Mouse (Mus musculus): ENCODE measurements around the gene Klc1. TPM values are rescaled to one million over a fixed set of nuclear protein-coding genes. Genes with fewer than 3 reads are reported as not detected.
A peak's percentile ranks its signal among the peaks of the same experiment; 100 is the strongest.

The Klc1 gene
- polyA plus RNA-seq, 1 experiment from 2014 or later, result 9.6 TPM

GRCm38 (mm10) chr12:111756698-111757082, 2.0 kb upstream of the Klc1 start:
- Histone ChIP-seq H3K9me3 (ENCODE audit: low read length) (no peaks in the 10 kb centered on the region), H3K4me1 (ENCODE audit: insufficient read depth) (peaks cover 21% of the 10 kb centered on the region), H3K27ac (ENCODE audit: low read depth) (no peak overlapping the region), H3K4me2 (ENCODE audit: low read depth, low read length) (no peak overlapping the region), H3K27me3 (ENCODE audit: insufficient read depth, low read length) (no peaks in the 10 kb centered on the region), H3K36me3 (replicated peaks; ENCODE audit: insufficient read depth, low read length) (no peaks in the 10 kb centered on the region), H3K4me3 (ENCODE audit: low read depth, low read length) (no peak overlapping the region), H3K9ac (replicated peaks) (no peak overlapping the region)
- WGBS (ENCODE audit: insufficient replicate concordance), result 42% methylated on average over 5 of the region's 5 CpGs
- DNase-seq, result peak; percentile 45
- no peak for ATAC-seq
- TF ChIP-seq CTCF (IDR thresholded peaks at IDR 0.05; ENCODE audit: low read depth) (no peak), EP300 (IDR thresholded peaks at IDR 0.05; ENCODE audit: low read depth) (no peak)

- 59% methylated on average over 10 of the region's 10 CpGs for WGBS (ENCODE audit: insufficient replicate concordance)
- H3K27me3 ChIP-seq (ENCODE audit: insufficient read depth, low read length), result no peaks in the 10 kb centered on the region
- no peaks in the 10 kb centered on the region for H3K9me3 ChIP-seq (ENCODE audit: low read length)
- peaks cover 21% of the 10 kb centered on the region for H3K4me1 ChIP-seq (ENCODE audit: insufficient read depth)
- no peak for TF ChIP-seq EP300 (IDR thresholded peaks at IDR 0.05; ENCODE audit: low read depth)
- TF ChIP-seq CTCF (IDR thresholded peaks at IDR 0.05; ENCODE audit: low read depth), result no peak
- H3K27ac ChIP-seq (ENCODE audit: low read depth), result no peak overlapping the region
- H3K4me3 ChIP-seq (ENCODE audit: low read depth, low read length), result peak overlapping the region; percentile 89
- DNase-seq (no peak), ATAC-seq (no peak)
- peak overlapping the region; percentile 73 for H3K9ac ChIP-seq (replicated peaks)
- H3K36me3 ChIP-seq (replicated peaks; ENCODE audit: insufficient read depth, low read length), result no peaks in the 10 kb centered on the region
- peak overlapping the region; percentile 92 for H3K4me2 ChIP-seq (ENCODE audit: low read depth, low read length)
Observed at GRCm38 (mm10) chr12:111757561-111758325, 906 bp upstream of the Klc1 start.

- peak; percentile 35 for DNase-seq
- 6% methylated on average over 35 of the region's 35 CpGs for WGBS (ENCODE audit: insufficient replicate concordance)
- Histone ChIP-seq H3K9ac (replicated peaks) (peak overlapping the region; percentile 73), H3K9me3 (ENCODE audit: low read length) (no peaks in the 10 kb centered on the region), H3K27ac (ENCODE audit: low read depth) (peak overlapping the region; percentile 65), H3K4me1 (ENCODE audit: insufficient read depth) (peaks cover 21% of the 10 kb centered on the region), H3K4me2 (ENCODE audit: low read depth, low read length) (peak overlapping the region; percentile 92), H3K4me3 (ENCODE audit: low read depth, low read length) (peak overlapping the region; percentile 89), H3K27me3 (ENCODE audit: insufficient read depth, low read length) (no peaks in the 10 kb centered on the region), H3K36me3 (replicated peaks; ENCODE audit: insufficient read depth, low read length) (0 out of 2 replicates have a peak, but pooled peaks cover 3% of the 10 kb centered on the region)
- ATAC-seq, result peak; percentile 57
- TF ChIP-seq EP300 (IDR thresholded peaks at IDR 0.05; ENCODE audit: low read depth) (no peak), CTCF (IDR thresholded peaks at IDR 0.05; ENCODE audit: low read depth) (no peak)
Observed at GRCm38 (mm10) chr12:111759176-111760061, 770 bp downstream of the Klc1 start.

- no peak overlapping the region for H3K9ac ChIP-seq (replicated peaks)
- no peak for DNase-seq
- H3K36me3 ChIP-seq (replicated peaks; ENCODE audit: insufficient read depth, low read length), result 0 out of 2 replicates have a peak, but pooled peaks cover 3% of the 10 kb centered on the region
- H3K4me3 ChIP-seq (ENCODE audit: low read depth, low read length), result no peak overlapping the region
- H3K27me3 ChIP-seq (ENCODE audit: insufficient read depth, low read length), result no peaks in the 10 kb centered on the region
- WGBS (ENCODE audit: insufficient replicate concordance), result 73% methylated on average over 7 of the region's 7 CpGs
- TF ChIP-seq CTCF (IDR thresholded peaks at IDR 0.05; ENCODE audit: low read depth), result no peak
- no peak for TF ChIP-seq EP300 (IDR thresholded peaks at IDR 0.05; ENCODE audit: low read depth)
- ATAC-seq, result no peak
- no peak overlapping the region for H3K27ac ChIP-seq (ENCODE audit: low read depth)
- H3K9me3 ChIP-seq (ENCODE audit: low read length), result no peaks in the 10 kb centered on the region
- H3K4me2 ChIP-seq (ENCODE audit: low read depth, low read length), result peak overlapping the region; percentile 92
- H3K4me1 ChIP-seq (ENCODE audit: insufficient read depth), result peaks cover 21% of the 10 kb centered on the region
Observed at GRCm38 (mm10) chr12:111760306-111760908, 1.8 kb downstream of the Klc1 start.

- Histone ChIP-seq H3K9me3 (ENCODE audit: low read length) (no peaks in the 10 kb centered on the region), H3K36me3 (replicated peaks; ENCODE audit: insufficient read depth, low read length) (0 out of 2 replicates have a peak, but pooled peaks cover 3% of the 10 kb centered on the region), H3K4me3 (ENCODE audit: low read depth, low read length) (no peak overlapping the region), H3K27me3 (ENCODE audit: insufficient read depth, low read length) (no peaks in the 10 kb centered on the region), H3K9ac (replicated peaks) (no peak overlapping the region), H3K4me2 (ENCODE audit: low read depth, low read length) (no peak overlapping the region), H3K27ac (ENCODE audit: low read depth) (no peak overlapping the region), H3K4me1 (ENCODE audit: insufficient read depth) (peaks cover 20% of the 10 kb centered on the region)
- TF ChIP-seq CTCF (IDR thresholded peaks at IDR 0.05; ENCODE audit: low read depth), result no peak
- TF ChIP-seq EP300 (IDR thresholded peaks at IDR 0.05; ENCODE audit: low read depth), result no peak
- ATAC-seq (no peak), DNase-seq (no peak)
- 87% methylated on average over 13 of the region's 13 CpGs for WGBS (ENCODE audit: insufficient replicate concordance)
Observed at GRCm38 (mm10) chr12:111762620-111763280, 4.1 kb downstream of the Klc1 start.

All from liver, postnatal 0 days (tissue).